Mouse (Mus musculus) lung, postnatal 0 days (tissue): ENCODE measurements around the gene Pms1. TPM values are rescaled to one million over a fixed set of nuclear protein-coding genes. Genes with fewer than 3 reads are reported as not detected.
A peak's percentile ranks its signal among the peaks of the same experiment; 100 is the strongest.
"Not testable (repeated sequence)": the region's sequence is repeated elsewhere in the genome, so short reads cannot be mapped to it uniquely, and the experiment has no call there.

Source experiments
- ATAC-seq: fragments of 200-750 bp; cut with Nextera tagmentation; 2 replicates; pipeline ENCODE4 v1.8.0; 2017; ENCODE audit warnings: moderate library complexity
- DNase-seq: peaks from one replicate; pipeline ENCODE4 v3.0.0-alpha.2; 2016; ENCODE audit warnings: low spot score
- H3K27ac ChIP-seq: fragments of 300-500 bp; sonication (generic); 2 replicates; pipeline ENCODE4 v1.5.1; 2014; ENCODE audit warnings: antibody characterized with exemption, mild to moderate bottlenecking, low read length, mixed read lengths
- H3K27me3 ChIP-seq: fragments of 300-500 bp; sonication (generic); replicated peaks from 2 replicates; pipeline ENCODE4 v1.6.1; 2014; ENCODE audit warnings: low read length, mixed read lengths; ENCODE audit not compliant: insufficient read depth
- H3K36me3 ChIP-seq: fragments of 300-500 bp; sonication (generic); 2 replicates; pipeline ENCODE4 v1.6.1; 2014; ENCODE audit warnings: low read length, mixed read lengths; ENCODE audit not compliant: insufficient read depth
- H3K4me1 ChIP-seq: fragments of 300-500 bp; sonication (generic); 2 replicates; pipeline ENCODE4 v1.6.1; 2014; ENCODE audit warnings: antibody characterized with exemption, low read depth, low read length, mixed read lengths; ENCODE audit not compliant: insufficient read depth
- H3K4me2 ChIP-seq: fragments of 300-500 bp; sonication (generic); replicated peaks from 2 replicates; pipeline ENCODE4 v1.6.1; 2014; ENCODE audit warnings: low read depth, mild to moderate bottlenecking, low read length, moderate library complexity, mixed read lengths
- H3K4me3 ChIP-seq: fragments of 300-500 bp; sonication (generic); 2 replicates; pipeline ENCODE4 v1.5.1; 2014; ENCODE audit warnings: low read depth, low read length
- H3K9ac ChIP-seq: fragments of 300-500 bp; sonication (generic); replicated peaks from 2 replicates; pipeline ENCODE4 v1.6.1; 2014; ENCODE audit warnings: low read depth, mild to moderate bottlenecking
- H3K9me3 ChIP-seq: fragments of 300-500 bp; sonication (generic); 2 replicates; pipeline ENCODE4 v1.6.1; 2016; ENCODE audit warnings: low read length, mixed read lengths
- CTCF ChIP-seq: IDR thresholded peaks from 2 replicates; pipeline ENCODE4 v1.5.1; 2016; ENCODE audit warnings: antibody characterized with exemption, mild to moderate bottlenecking
- EP300 ChIP-seq: IDR thresholded peaks from 2 replicates; pipeline ENCODE4 v1.6.1; 2016; ENCODE audit warnings: antibody characterized with exemption, mild to moderate bottlenecking, control low read depth
- WGBS: fragments of 180-500 bp; shearing (Covaris S2); extraction: QIAGEN DNeasy Blood & Tissue Kit; methylation state at CpG from one replicate; pipeline ENCODE4 v1.1.7; 2014; 5-methylcytosine and 5-hydroxymethylcytosine counted together
- polyA plus RNA-seq: library from polyadenylated mRNA; unstranded; fragments of >200 nt; fragmentation: Nextera tagmentation; extraction: Ambion mirVana; gene quantifications from 2 replicates; pipeline ENCODE4 v1.2.1, GENCODE M21; 2015

Pms1 gene
- polyA plus RNA-seq: 2.5 and 3.9 TPM in 2 replicates

GRCm38 (mm10) chr1:53296581-53297383 lies at the start of gene Pms1, which contains the start of the genes Ormdl1 and Gm28778:
Gene Pms1 (minus strand): TSS chr1:53297018.
Gene Ormdl1 (plus strand): TSS chr1:53297095.
Gene Gm28778 (plus strand): TSS chr1:53297111.
- no peaks in the 10 kb centered on the region for H3K36me3 ChIP-seq

GRCm38 (mm10) chr1:53341071-53341470 lies 44.3 kb upstream of the Pms1 start:
- Histone ChIP-seq H3K4me2 (no peak overlapping the region), H3K36me3 (peaks cover 8% of the 10 kb centered on the region; the same call in 1 of the 2 replicates), H3K9me3 (no peaks in the 10 kb centered on the region; the same call in 1 of the 2 replicates), H3K4me1 (no peaks in the 10 kb centered on the region), H3K27ac (no peak overlapping the region), H3K27me3 (no peaks in the 10 kb centered on the region), H3K9ac (no peak overlapping the region), H3K4me3 (no peak overlapping the region)
- 95% methylated on average over 2 of the region's 2 CpGs for WGBS
- DNase-seq (no peak), ATAC-seq (no peak)
- TF ChIP-seq EP300 (no peak), CTCF (no peak)

More at GRCm38 (mm10) chr1:53296581-53297383, at the start of gene Pms1, which contains the start of the genes Ormdl1 and Gm28778:
- ATAC-seq (peak; percentile 100), DNase-seq (peak; percentile 97)
- Histone ChIP-seq H3K4me3 (peak within 1 kb of the TSS; percentile 78), H3K9me3 (no peaks in the 10 kb centered on the region), H3K4me1 (no peaks in the 10 kb centered on the region), H3K27me3 (no peaks in the 10 kb centered on the region), H3K4me2 (peak within 1 kb of the TSS; percentile 84), H3K9ac (peak within 1 kb of the TSS; percentile 70), H3K27ac (peak within 1 kb of the TSS; percentile 77)
- under 1% methylated on average over 63 of the region's 66 CpGs for WGBS
- TF ChIP-seq CTCF: peak; percentile 39
- TF ChIP-seq EP300: no peak

- not testable (repeated sequence) for ATAC-seq, H3K27ac ChIP-seq, H3K9me3 ChIP-seq, H3K36me3 ChIP-seq, H3K4me1 ChIP-seq, H3K4me3 ChIP-seq, DNase-seq, H3K27me3 ChIP-seq, H3K9ac ChIP-seq, H3K4me2 ChIP-seq
- WGBS: 68% methylated on average over 2 of the region's 2 CpGs
These were observed 40.6 kb upstream of the Pms1 start for GRCm38 (mm10) chr1:53337403-53337802.

GRCm38 (mm10) chr1:53335465-53335864 lies 38.6 kb upstream of the Pms1 start:
- H3K36me3 ChIP-seq: no peaks in the 10 kb centered on the region
- ATAC-seq (no peak), DNase-seq (no peak)
- no peaks in the 10 kb centered on the region for H3K9me3 ChIP-seq
- H3K4me3 ChIP-seq: no peak overlapping the region
- no peak overlapping the region for H3K4me2 ChIP-seq
- no peaks in the 10 kb centered on the region for H3K4me1 ChIP-seq
- H3K27ac ChIP-seq: no peak overlapping the region
- H3K9ac ChIP-seq: no peak overlapping the region
- H3K27me3 ChIP-seq: no peaks in the 10 kb centered on the region
- TF ChIP-seq CTCF (no peak), EP300 (no peak)

- H3K27ac ChIP-seq, H3K4me2 ChIP-seq, H3K4me3 ChIP-seq, H3K4me1 ChIP-seq, DNase-seq, H3K9me3 ChIP-seq, H3K27me3 ChIP-seq, H3K36me3 ChIP-seq, H3K9ac ChIP-seq, ATAC-seq: not testable (repeated sequence)
- 46% methylated on average over 5 of the region's 5 CpGs for WGBS
These were observed 36.7 kb upstream of the Pms1 start for GRCm38 (mm10) chr1:53333527-53333926.

GRCm38 (mm10) chr1:53324827-53325494 lies 28.1 kb upstream of the Pms1 start:
- H3K36me3 ChIP-seq: no peaks in the 10 kb centered on the region
- no peak for DNase-seq
- no peak overlapping the region for H3K9ac ChIP-seq
- H3K4me3 ChIP-seq: no peak overlapping the region
- TF ChIP-seq CTCF: no peak
- TF ChIP-seq EP300: no peak
- ATAC-seq: no peak
- H3K4me2 ChIP-seq: no peak overlapping the region
- no peaks in the 10 kb centered on the region for H3K4me1 ChIP-seq
- no peaks in the 10 kb centered on the region for H3K9me3 ChIP-seq
- no peaks in the 10 kb centered on the region for H3K27me3 ChIP-seq
- 83% methylated on average over 5 of the region's 5 CpGs for WGBS
- H3K27ac ChIP-seq: no peak overlapping the region
